Mouse (Mus musculus): ENCODE measurements around the gene Esrrb.
A peak's percentile ranks its signal among the peaks of the same experiment; 100 is the strongest.

The Esrrb gene

GRCm38 (mm10) chr12:86360696-86361631, at the start of gene Esrrb:
Esrrb (plus strand) TSS chr12:86361117.
- no peak for DNase-seq (ENCODE audit: low spot score)

- DNase-seq (ENCODE audit: low spot score), result no peak
Observed at GRCm38 (mm10) chr12:86320629-86321028, 40.3 kb upstream of the Esrrb start.

GRCm38 (mm10) chr12:86324297-86324696, 36.6 kb upstream of the Esrrb start:
- DNase-seq (ENCODE audit: low spot score), result no peak

- no peak for DNase-seq (ENCODE audit: low spot score)
Observed at GRCm38 (mm10) chr12:86329813-86330212, 31.1 kb upstream of the Esrrb start.

GRCm38 (mm10) chr12:86330684-86331083, 30.2 kb upstream of the Esrrb start:
- DNase-seq (ENCODE audit: low spot score), result no peak

- DNase-seq (ENCODE audit: low spot score), result no peak
Observed at GRCm38 (mm10) chr12:86331248-86331647, 29.7 kb upstream of the Esrrb start.

- DNase-seq (ENCODE audit: low spot score), result no peak
Observed at GRCm38 (mm10) chr12:86336209-86336608, 24.7 kb upstream of the Esrrb start.

- DNase-seq (ENCODE audit: low spot score), result no peak
Observed at GRCm38 (mm10) chr12:86336887-86337286, 24.0 kb upstream of the Esrrb start.

- DNase-seq (ENCODE audit: low spot score), result no peak
Observed at GRCm38 (mm10) chr12:86349477-86349876, 11.4 kb upstream of the Esrrb start.

GRCm38 (mm10) chr12:86359406-86359805, 1.5 kb upstream of the Esrrb start:
- DNase-seq (ENCODE audit: low spot score), result no peak

- DNase-seq (ENCODE audit: low spot score), result no peak
Observed at GRCm38 (mm10) chr12:86359873-86360272, 1.0 kb upstream of the Esrrb start.

- no peak for DNase-seq (ENCODE audit: low spot score)
Observed at GRCm38 (mm10) chr12:86364285-86364684, 3.4 kb downstream of the Esrrb start.

GRCm38 (mm10) chr12:86364756-86365155, 3.8 kb downstream of the Esrrb start:
- no peak for DNase-seq (ENCODE audit: low spot score)

- no peak for DNase-seq (ENCODE audit: low spot score)
Observed at GRCm38 (mm10) chr12:86370611-86371383, 9.9 kb downstream of the Esrrb start.

- no peak for DNase-seq (ENCODE audit: low spot score)
Observed at GRCm38 (mm10) chr12:86374286-86374685, 13.4 kb downstream of the Esrrb start.

GRCm38 (mm10) chr12:86379672-86380213, 18.8 kb downstream of the Esrrb start:
- no peak for DNase-seq (ENCODE audit: low spot score)

GRCm38 (mm10) chr12:86383803-86384202, 22.9 kb downstream of the Esrrb start:
- no peak for DNase-seq (ENCODE audit: low spot score)

- no peak for DNase-seq (ENCODE audit: low spot score)
Observed at GRCm38 (mm10) chr12:86387671-86388270, 26.9 kb downstream of the Esrrb start.

- no peak for DNase-seq (ENCODE audit: low spot score)
Observed at GRCm38 (mm10) chr12:86394773-86395172, 33.9 kb downstream of the Esrrb start.

- no peak for DNase-seq (ENCODE audit: low spot score)
Observed at GRCm38 (mm10) chr12:86395326-86395725, 34.4 kb downstream of the Esrrb start.

- DNase-seq (ENCODE audit: low spot score), result no peak
Observed at GRCm38 (mm10) chr12:86398762-86399161, 37.8 kb downstream of the Esrrb start.

GRCm38 (mm10) chr12:86402718-86403117, 41.8 kb downstream of the Esrrb start:
- DNase-seq (ENCODE audit: low spot score), result peak; percentile 64

All from ovary, postnatal 14 days (tissue).